Mouse (Mus musculus): ENCODE measurements around the gene Fto. TPM values are rescaled to one million over a fixed set of nuclear protein-coding genes. Genes with fewer than 3 reads are reported as not detected.

Gene Fto
- polyA plus RNA-seq, 1 experiment from 2014 or later = 16.8 TPM

DNA sequence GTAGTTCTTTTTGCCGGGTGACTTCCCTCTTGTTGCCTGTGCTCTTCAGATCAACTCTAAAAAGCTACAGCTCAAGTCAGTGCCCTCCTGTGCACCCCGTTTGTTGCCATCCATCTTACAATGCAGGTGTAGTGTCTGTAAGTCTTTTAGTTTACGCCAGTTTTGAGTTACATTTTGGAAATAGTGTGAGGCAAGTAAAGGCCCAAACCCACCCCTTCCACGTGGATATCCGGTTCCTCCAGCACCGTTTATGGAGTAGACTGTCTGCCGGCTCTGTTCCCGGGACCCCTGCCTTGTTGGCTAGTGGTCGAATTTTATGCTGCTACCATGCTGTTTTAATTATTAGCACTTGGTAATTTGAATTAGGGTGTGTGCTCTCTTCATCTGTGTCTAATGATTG, 46.2 kb downstream of the Fto start:
- Histone ChIP-seq H3K4me1 (replicated peaks) (peaks cover 8% of the 10 kb centered on the region; the same call in 1 of the 2 replicates), H3K36me3 (replicated peaks) (no peaks in the 10 kb centered on the region), H3K9me3 (replicated peaks) (no peaks in the 10 kb centered on the region), H3K4me3 (replicated peaks) (no peak overlapping the region), H3K27ac (replicated peaks) (no peak overlapping the region), H3K9ac (no peak overlapping the region), H3K27me3 (no peaks in the 10 kb centered on the region), H3K4me2 (no peak overlapping the region)
- 67% methylated on average over 9 of the region's 9 CpGs for WGBS (ENCODE audit: insufficient replicate concordance)
- ATAC-seq (ENCODE audit: insufficient read depth) = no peak

DNA sequence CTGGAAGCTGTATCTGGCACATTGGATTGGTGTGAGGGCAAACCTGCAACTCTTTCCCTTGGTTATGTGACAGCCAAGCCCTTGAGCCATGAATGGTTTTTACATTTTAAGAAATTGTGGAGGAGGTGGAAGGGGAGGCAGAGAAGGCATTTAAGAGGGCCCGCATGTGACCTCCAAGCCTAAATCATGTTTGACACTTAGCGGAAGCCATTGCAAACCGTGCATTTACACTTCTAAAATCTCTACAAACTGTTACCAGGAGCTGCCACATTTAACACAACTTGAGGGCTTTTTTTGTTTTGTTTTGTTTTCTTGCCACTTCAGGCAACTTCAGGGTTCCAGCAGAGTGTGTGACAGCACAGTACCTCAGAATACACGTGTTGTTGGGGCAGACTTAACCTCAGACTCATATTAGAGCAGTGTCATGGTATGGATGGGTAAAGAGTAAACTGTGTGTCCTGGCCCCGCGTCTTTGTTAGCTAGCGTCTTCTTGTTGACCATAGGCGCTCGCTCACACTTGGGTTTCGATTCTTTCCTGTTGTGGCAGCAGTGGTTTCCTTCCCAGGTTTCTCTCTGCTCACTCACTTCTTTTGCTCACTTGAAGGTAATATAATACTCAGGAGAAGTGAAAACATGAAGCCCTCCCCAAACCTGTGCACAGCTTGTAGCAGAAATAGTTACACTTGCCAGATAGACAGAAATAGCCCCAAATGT, 47.5 kb downstream of the Fto start:
- WGBS (ENCODE audit: insufficient replicate concordance) = 43% methylated on average over 10 of the region's 10 CpGs
- H3K9ac ChIP-seq = no peak overlapping the region
- no peaks in the 10 kb centered on the region for H3K27me3 ChIP-seq
- no peaks in the 10 kb centered on the region for H3K36me3 ChIP-seq (replicated peaks)
- ATAC-seq (ENCODE audit: insufficient read depth) = no peak
- H3K4me2 ChIP-seq = no peak overlapping the region
- no peak overlapping the region for H3K4me3 ChIP-seq (replicated peaks)
- no peaks in the 10 kb centered on the region for H3K9me3 ChIP-seq (replicated peaks)
- H3K27ac ChIP-seq (replicated peaks) = no peak overlapping the region
- H3K4me1 ChIP-seq (replicated peaks) = peaks cover 8% of the 10 kb centered on the region; the same call in 1 of the 2 replicates

- Histone ChIP-seq H3K27ac (replicated peaks) (no peak overlapping the region), H3K4me2 (no peak overlapping the region), H3K9ac (no peak overlapping the region), H3K36me3 (replicated peaks) (no peaks in the 10 kb centered on the region), H3K27me3 (no peaks in the 10 kb centered on the region), H3K4me3 (replicated peaks) (no peak overlapping the region), H3K4me1 (replicated peaks) (peaks cover 3% of the 10 kb centered on the region; the same call in 1 of the 2 replicates), H3K9me3 (replicated peaks) (no peaks in the 10 kb centered on the region)
- no peak for ATAC-seq (ENCODE audit: insufficient read depth)
- WGBS (ENCODE audit: insufficient replicate concordance) = 72% methylated on average over 10 of the region's 10 CpGs
These were observed 50.0 kb downstream of the Fto start for GRCm38 (mm10) chr8:91363272-91363860.

GRCm38 (mm10) chr8:91364216-91364615, 50.9 kb downstream of the Fto start:
- no peaks in the 10 kb centered on the region; the same call in 1 of the 2 replicates for H3K4me1 ChIP-seq (replicated peaks)

DNA sequence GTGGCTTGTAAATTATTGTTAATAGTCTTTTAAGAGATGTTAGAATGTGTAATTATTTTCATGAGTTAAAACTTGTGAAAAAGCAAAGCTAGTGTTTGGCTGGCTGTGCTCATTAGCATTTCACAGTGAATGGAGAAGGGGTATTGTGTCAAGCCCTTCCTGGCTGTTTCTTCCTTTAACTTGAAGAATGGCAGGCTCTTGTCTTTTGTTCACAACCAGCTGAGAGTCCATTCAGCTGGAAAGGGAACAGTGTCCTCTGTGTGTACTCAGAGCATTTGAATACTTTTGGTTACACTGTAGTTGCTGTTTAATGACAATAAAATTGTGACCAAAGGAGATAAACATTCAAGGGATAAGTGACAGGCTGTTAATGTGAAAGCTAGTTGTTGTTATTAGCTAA, 52.5 kb downstream of the Fto start:
- Histone ChIP-seq H3K9me3 (replicated peaks) (no peaks in the 10 kb centered on the region), H3K4me2 (no peak overlapping the region), H3K4me3 (replicated peaks) (no peak overlapping the region), H3K27ac (replicated peaks) (no peak overlapping the region), H3K9ac (no peak overlapping the region), H3K4me1 (replicated peaks) (peaks cover 7% of the 10 kb centered on the region), H3K27me3 (no peaks in the 10 kb centered on the region), H3K36me3 (replicated peaks) (no peaks in the 10 kb centered on the region)
- no peak for ATAC-seq (ENCODE audit: insufficient read depth)

More at GRCm38 (mm10) chr8:91364216-91364615, 50.9 kb downstream of the Fto start:
- no peaks in the 10 kb centered on the region for H3K27me3 ChIP-seq
- H3K36me3 ChIP-seq (replicated peaks) = no peaks in the 10 kb centered on the region
- 86% methylated on average over 6 of the region's 6 CpGs for WGBS (ENCODE audit: insufficient replicate concordance)
- H3K4me3 ChIP-seq (replicated peaks) = no peak overlapping the region
- H3K4me2 ChIP-seq = no peak overlapping the region
- no peak overlapping the region for H3K27ac ChIP-seq (replicated peaks)
- no peak overlapping the region for H3K9ac ChIP-seq
- ATAC-seq (ENCODE audit: insufficient read depth) = no peak
- H3K9me3 ChIP-seq (replicated peaks) = no peaks in the 10 kb centered on the region

DNA sequence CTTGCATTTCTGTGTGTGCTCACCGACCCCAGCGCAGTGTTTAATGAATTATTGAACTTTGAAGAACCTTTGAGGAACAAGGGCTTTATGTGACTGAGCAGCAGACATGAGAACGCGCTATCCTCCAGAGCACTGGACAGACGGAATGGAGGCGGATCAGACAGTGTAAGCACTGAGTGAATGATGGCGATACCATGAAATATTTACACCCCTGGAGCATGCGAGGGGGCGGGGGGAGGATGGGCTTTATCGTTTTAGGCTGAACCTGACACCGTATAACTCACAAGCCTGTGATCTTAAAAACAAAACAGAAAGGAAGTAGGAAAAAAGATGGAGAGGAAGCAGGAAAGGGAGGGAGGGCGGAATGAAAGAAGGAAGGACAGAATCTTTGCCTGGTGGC, 57.6 kb downstream of the Fto start:
- Histone ChIP-seq H3K4me1 (replicated peaks) (peaks cover 25% of the 10 kb centered on the region), H3K9me3 (replicated peaks) (no peaks in the 10 kb centered on the region), H3K36me3 (replicated peaks) (no peaks in the 10 kb centered on the region), H3K27ac (replicated peaks) (peak overlapping the region; percentile 29; the same call in 1 of the 2 replicates), H3K4me3 (replicated peaks) (no peak overlapping the region), H3K4me2 (0 out of 2 replicates have a peak overlapping the region, but pooled peaks have one; percentile 1), H3K27me3 (no peaks in the 10 kb centered on the region), H3K9ac (no peak overlapping the region)
- WGBS (ENCODE audit: insufficient replicate concordance) = 54% methylated on average over 12 of the region's 12 CpGs
- no peak for ATAC-seq (ENCODE audit: insufficient read depth)

- peaks cover 36% of the 10 kb centered on the region for H3K4me1 ChIP-seq (replicated peaks)
- no peak overlapping the region for H3K4me2 ChIP-seq
- H3K27ac ChIP-seq (replicated peaks) = no peak overlapping the region
- no peak for ATAC-seq (ENCODE audit: insufficient read depth)
- no peak overlapping the region for H3K9ac ChIP-seq
- H3K27me3 ChIP-seq = no peaks in the 10 kb centered on the region
- no peak overlapping the region for H3K4me3 ChIP-seq (replicated peaks)
- 49% methylated on average over 4 of the region's 4 CpGs for WGBS (ENCODE audit: insufficient replicate concordance)
- H3K9me3 ChIP-seq (replicated peaks) = no peaks in the 10 kb centered on the region
- H3K36me3 ChIP-seq (replicated peaks) = no peaks in the 10 kb centered on the region
These were observed 58.7 kb downstream of the Fto start for GRCm38 (mm10) chr8:91371995-91372394.

DNA sequence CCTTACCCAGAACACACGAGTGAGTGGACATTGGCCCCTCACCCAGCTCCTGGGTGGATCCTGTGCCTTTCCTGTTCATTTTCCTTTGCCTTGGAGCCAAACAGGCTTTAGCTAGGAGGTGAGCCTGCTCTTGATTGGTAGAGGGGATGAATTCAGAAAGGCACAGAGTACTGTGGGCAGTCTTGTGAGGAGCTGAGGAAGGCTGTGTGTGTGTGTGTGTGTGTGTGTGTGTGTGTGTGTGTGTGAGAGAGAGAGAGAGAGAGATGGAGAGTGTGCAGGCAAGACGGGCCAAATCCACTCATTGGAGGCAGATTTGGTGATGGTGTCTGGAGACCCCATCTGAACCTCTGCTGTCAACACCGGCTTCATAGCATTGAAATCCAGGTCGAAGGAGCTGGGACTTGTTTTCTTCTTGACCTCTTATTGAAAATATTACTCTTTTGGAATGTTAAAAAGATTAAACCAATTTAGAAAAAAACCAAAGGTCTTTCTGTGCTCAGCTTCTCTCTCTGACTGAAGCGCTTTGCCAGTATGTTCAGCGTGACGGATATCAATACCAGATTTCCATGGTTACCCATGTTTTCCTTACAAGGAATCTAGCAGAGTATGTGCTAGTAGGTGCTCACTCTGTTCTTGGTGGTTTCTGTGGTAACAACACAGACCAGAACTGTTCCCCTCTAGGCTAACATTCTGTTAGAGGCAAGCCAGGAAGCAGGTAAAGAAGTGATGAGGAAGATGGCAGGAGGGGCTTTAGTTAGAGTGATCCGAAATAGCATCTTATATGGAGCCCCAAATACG, 59.7 kb downstream of the Fto start:
- no peak for ATAC-seq (ENCODE audit: insufficient read depth)
- Histone ChIP-seq H3K9ac (no peak overlapping the region), H3K9me3 (replicated peaks) (no peaks in the 10 kb centered on the region), H3K4me1 (replicated peaks) (peaks cover 46% of the 10 kb centered on the region), H3K27me3 (no peaks in the 10 kb centered on the region), H3K36me3 (replicated peaks) (no peaks in the 10 kb centered on the region), H3K4me3 (replicated peaks) (no peak overlapping the region), H3K27ac (replicated peaks) (no peak overlapping the region), H3K4me2 (no peak overlapping the region)
- 75% methylated on average over 9 of the region's 9 CpGs for WGBS (ENCODE audit: insufficient replicate concordance)

- Histone ChIP-seq H3K9ac (no peak overlapping the region), H3K36me3 (replicated peaks) (no peaks in the 10 kb centered on the region), H3K27me3 (no peaks in the 10 kb centered on the region), H3K27ac (replicated peaks) (no peak overlapping the region), H3K4me3 (replicated peaks) (no peak overlapping the region), H3K4me2 (no peak overlapping the region), H3K9me3 (replicated peaks) (no peaks in the 10 kb centered on the region), H3K4me1 (replicated peaks) (peaks cover 59% of the 10 kb centered on the region)
- 69% methylated on average over 20 of the region's 20 CpGs for WGBS (ENCODE audit: insufficient replicate concordance)
- no peak for ATAC-seq (ENCODE audit: insufficient read depth)
These were observed 62.0 kb downstream of the Fto start for GRCm38 (mm10) chr8:91375054-91375938.

DNA sequence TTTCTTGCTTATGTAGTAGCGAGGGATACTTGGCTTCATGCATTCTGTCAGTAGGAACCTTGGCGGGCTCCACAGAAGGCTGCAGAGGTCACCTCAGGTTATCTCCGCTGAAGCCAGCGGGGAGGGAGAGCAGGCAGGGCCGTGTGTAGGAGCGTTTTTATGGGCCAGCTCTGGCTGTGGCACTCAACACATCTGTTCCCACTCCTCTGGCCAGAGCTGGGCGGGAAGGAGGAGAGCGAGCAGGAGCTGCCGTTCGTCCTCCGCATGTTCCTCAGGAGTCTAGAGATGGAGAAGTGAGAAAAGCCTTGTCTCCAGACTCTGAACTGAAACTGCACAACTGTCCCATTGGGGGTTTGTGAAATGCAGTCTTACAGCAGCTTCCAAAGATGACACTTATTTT, 63.5 kb downstream of the Fto start:
- no peak overlapping the region for H3K4me3 ChIP-seq (replicated peaks)
- no peaks in the 10 kb centered on the region for H3K27me3 ChIP-seq
- no peak overlapping the region for H3K9ac ChIP-seq
- H3K4me2 ChIP-seq = peak overlapping the region; percentile 4
- H3K27ac ChIP-seq (replicated peaks) = no peak overlapping the region
- WGBS (ENCODE audit: insufficient replicate concordance) = 31% methylated on average over 11 of the region's 11 CpGs
- no peaks in the 10 kb centered on the region for H3K36me3 ChIP-seq (replicated peaks)
- H3K9me3 ChIP-seq (replicated peaks) = no peaks in the 10 kb centered on the region
- no peak for ATAC-seq (ENCODE audit: insufficient read depth)
- peaks cover 61% of the 10 kb centered on the region for H3K4me1 ChIP-seq (replicated peaks)

All from liver, embryonic 15.5 days (tissue).